Mouse (Mus musculus) embryonic facial prominence, embryonic 15.5 days (tissue): ENCODE results near the gene Tpd52l1. TPM values are rescaled to one million over a fixed set of nuclear protein-coding genes. Genes with fewer than 3 reads are reported as not detected.

ENCODE experiments used
- ATAC-seq: fragments of 200-750 bp; cut with Nextera tagmentation; 2 replicates; pipeline ENCODE4 v1.8.0; 2017; ENCODE audit warnings: low read depth, moderate TSS enrichment; ENCODE audit not compliant: insufficient number of reproducible peaks, low FRiP score, low TSS enrichment
- H3K27ac ChIP-seq: fragments of 300-500 bp; sonication (generic); replicated peaks from 2 replicates; pipeline ENCODE4 v1.5.1; 2015; ENCODE audit warnings: mild to moderate bottlenecking, inconsistent platforms
- H3K27me3 ChIP-seq: fragments of 300-500 bp; sonication (generic); 2 replicates; pipeline ENCODE4 v1.6.1; 2015; ENCODE audit warnings: inconsistent platforms
- H3K36me3 ChIP-seq: fragments of 300-500 bp; sonication (generic); 2 replicates; pipeline ENCODE4 v1.6.1; 2015; ENCODE audit warnings: mild to moderate bottlenecking, inconsistent platforms
- H3K4me1 ChIP-seq: fragments of 300-500 bp; sonication (generic); 2 replicates; pipeline ENCODE4 v1.6.1; 2015; ENCODE audit warnings: inconsistent platforms
- H3K4me2 ChIP-seq: fragments of 300-500 bp; sonication (generic); replicated peaks from 2 replicates; pipeline ENCODE4 v1.6.1; 2015; ENCODE audit warnings: mild to moderate bottlenecking, inconsistent platforms
- H3K4me3 ChIP-seq: fragments of 300-500 bp; sonication (generic); replicated peaks from 2 replicates; pipeline ENCODE4 v1.5.1; 2015; ENCODE audit warnings: mild to moderate bottlenecking, inconsistent platforms
- H3K9ac ChIP-seq: fragments of 300-500 bp; sonication (generic); 2 replicates; pipeline ENCODE4 v1.6.1; 2015; ENCODE audit warnings: inconsistent platforms
- H3K9me3 ChIP-seq: fragments of 300-500 bp; sonication (generic); replicated peaks from 2 replicates; pipeline ENCODE4 v1.6.1; 2016; ENCODE audit warnings: inconsistent platforms
- WGBS: fragments of 180-500 bp; shearing (Covaris S2); methylation state at CpG from one replicate; pipeline ENCODE4 v1.1.7; 2015; 5-methylcytosine and 5-hydroxymethylcytosine counted together
- polyA plus RNA-seq: library from polyadenylated mRNA; unstranded; fragments of >200 nt; fragmentation: Nextera tagmentation; extraction: Ambion mirVana; gene quantifications from 2 replicates; pipeline ENCODE4 v1.2.1, GENCODE M21; 2015

Tpd52l1 gene
- polyA plus RNA-seq, 1 experiment from 2014 or later, result 25.2 TPM

DNA sequence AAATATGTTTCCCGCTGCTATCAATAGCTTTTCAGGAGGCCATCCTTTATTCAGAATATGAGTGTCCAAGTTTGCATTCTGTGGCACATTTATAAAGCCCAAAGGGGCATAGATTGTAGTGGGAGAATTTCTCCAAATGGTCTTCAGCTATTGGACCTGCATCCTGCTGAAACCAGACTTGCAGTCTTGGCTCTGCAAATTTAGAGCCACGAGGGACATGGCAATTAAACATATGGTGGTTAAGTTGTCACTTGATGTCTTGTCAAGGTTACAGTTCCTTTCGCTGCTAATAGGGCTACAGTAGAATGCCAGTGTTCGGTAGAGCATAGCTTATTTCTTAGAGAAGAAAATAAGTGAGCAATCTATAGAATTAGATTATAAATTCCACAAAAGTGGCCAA lies 148.7 kb downstream of the Tpd52l1 start:
- no peaks in the 10 kb centered on the region for H3K27me3 ChIP-seq
- no peak overlapping the region for H3K27ac ChIP-seq
- H3K4me2 ChIP-seq, result no peak overlapping the region
- 56% methylated on average over 4 of the region's 4 CpGs for WGBS
- no peaks in the 10 kb centered on the region for H3K4me1 ChIP-seq
- H3K9me3 ChIP-seq, result no peaks in the 10 kb centered on the region
- H3K9ac ChIP-seq, result no peak overlapping the region
- H3K4me3 ChIP-seq, result no peak overlapping the region
- no peaks in the 10 kb centered on the region for H3K36me3 ChIP-seq
- no peak for ATAC-seq

DNA sequence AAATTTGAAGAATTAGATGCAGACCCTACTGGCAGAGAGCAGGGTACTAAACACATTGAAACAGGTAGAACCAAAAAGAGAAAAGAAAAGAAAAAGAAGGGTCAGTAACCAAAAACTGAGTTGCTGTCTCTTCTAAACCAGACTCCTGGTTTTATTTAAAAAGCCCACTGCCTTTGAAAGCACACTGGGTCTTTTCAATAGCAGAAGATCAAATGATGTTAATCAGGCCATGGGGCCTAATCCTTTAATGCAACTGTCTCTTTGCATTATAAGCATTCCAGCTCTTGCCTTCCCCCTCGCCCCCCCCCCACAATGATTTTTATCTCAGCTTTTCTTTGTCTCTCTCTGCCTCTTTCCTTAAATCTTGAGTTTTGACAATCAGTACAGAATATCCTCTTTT lies 149.3 kb downstream of the Tpd52l1 start:
- H3K9ac ChIP-seq, result no peak overlapping the region
- H3K9me3 ChIP-seq, result no peaks in the 10 kb centered on the region
- WGBS, result 20% methylated on average over 1 of the region's 1 CpGs
- no peak overlapping the region for H3K27ac ChIP-seq
- no peaks in the 10 kb centered on the region for H3K27me3 ChIP-seq
- H3K4me3 ChIP-seq, result no peak overlapping the region
- ATAC-seq, result no peak
- no peak overlapping the region for H3K4me2 ChIP-seq
- no peaks in the 10 kb centered on the region for H3K36me3 ChIP-seq
- no peaks in the 10 kb centered on the region for H3K4me1 ChIP-seq

DNA sequence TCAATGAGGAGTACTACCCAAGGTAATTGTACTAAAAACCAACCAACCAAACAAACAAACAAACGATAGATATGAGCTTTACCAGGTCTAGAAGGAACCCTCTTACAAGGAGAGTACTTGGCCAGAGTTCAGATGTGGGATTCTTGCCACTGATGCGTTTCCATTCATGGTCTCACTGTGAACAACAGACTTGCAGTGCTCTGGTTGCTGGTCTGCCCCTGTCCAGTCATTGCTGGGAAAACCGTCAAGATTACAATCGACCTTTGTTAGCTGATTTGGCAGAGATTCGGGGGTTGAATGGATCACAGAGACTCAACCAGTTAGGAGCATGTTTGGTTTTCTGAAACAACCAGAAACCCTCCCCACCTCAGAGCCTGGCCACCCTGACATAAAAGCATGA lies 150.1 kb downstream of the Tpd52l1 start:
- ATAC-seq, result no peak
- Histone ChIP-seq H3K36me3 (no peaks in the 10 kb centered on the region), H3K9me3 (no peaks in the 10 kb centered on the region), H3K4me3 (no peak overlapping the region), H3K9ac (no peak overlapping the region), H3K27me3 (no peaks in the 10 kb centered on the region), H3K4me1 (no peaks in the 10 kb centered on the region), H3K27ac (no peak overlapping the region), H3K4me2 (no peak overlapping the region)
- 27% methylated on average over 5 of the region's 5 CpGs for WGBS

DNA sequence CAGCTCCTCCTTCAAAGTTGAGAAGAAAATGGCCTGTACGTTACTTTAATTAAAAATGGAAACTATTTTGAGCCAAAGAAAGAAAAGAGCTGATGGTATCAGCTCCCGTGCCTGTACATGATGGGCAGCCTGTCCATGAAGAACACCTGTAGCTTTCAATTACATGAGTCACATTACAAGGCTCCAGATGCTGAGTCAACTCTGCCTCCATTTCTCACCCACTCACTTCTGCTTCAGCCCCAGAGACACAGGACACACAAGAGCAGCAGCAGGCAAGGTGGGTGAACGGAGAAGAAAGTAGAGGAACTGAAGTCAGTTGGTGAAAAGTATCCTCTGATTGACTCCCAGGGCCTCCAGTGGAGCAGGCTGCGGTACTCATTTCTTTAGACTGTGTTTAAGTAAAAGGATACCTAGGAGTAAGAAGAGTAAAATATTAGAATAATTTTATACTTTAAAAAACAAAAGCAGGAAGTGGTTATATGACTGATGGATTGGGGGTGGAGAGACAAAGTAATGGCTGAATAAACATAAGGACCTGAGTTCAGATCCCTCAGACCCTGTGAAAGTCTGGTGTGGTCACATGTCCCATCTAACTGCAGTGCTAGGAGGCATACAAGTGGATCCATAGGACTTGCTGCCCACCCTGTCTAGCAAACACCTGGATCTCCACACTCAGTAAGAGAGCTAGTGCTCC lies 156.9 kb downstream of the Tpd52l1 start:
- 83% methylated on average over 4 of the region's 4 CpGs for WGBS

DNA sequence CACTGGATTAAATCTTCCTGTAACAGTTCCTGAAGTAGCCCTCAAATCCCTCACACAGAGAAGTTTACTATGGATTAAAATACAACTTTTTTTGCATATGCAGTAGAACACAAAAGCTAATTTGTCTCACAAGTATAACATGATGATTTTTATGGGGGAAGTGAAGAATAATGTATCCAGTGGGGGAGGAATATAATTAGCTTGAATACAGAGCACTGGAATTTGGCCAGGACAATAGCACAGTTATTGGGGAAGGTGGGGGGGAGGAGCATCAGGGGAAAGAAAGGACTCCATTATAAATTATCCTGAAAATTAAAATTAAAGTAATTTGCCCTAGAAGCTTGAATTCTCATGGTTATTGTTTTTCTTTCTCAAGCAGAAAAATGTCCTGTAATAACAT lies 158.0 kb downstream of the Tpd52l1 start:
- Histone ChIP-seq H3K4me1 (no peaks in the 10 kb centered on the region), H3K9ac (no peak overlapping the region), H3K27ac (no peak overlapping the region), H3K9me3 (no peaks in the 10 kb centered on the region), H3K36me3 (no peaks in the 10 kb centered on the region), H3K27me3 (no peaks in the 10 kb centered on the region), H3K4me2 (no peak overlapping the region), H3K4me3 (no peak overlapping the region)
- ATAC-seq, result no peak

More for the DNA sequence above, 156.9 kb downstream of the Tpd52l1 start:
- H3K4me2 ChIP-seq, result no peak overlapping the region
- H3K4me1 ChIP-seq, result no peaks in the 10 kb centered on the region
- H3K36me3 ChIP-seq, result no peaks in the 10 kb centered on the region
- no peaks in the 10 kb centered on the region for H3K9me3 ChIP-seq
- no peak for ATAC-seq
- no peaks in the 10 kb centered on the region for H3K27me3 ChIP-seq
- no peak overlapping the region for H3K9ac ChIP-seq
- no peak overlapping the region for H3K4me3 ChIP-seq
- no peak overlapping the region for H3K27ac ChIP-seq

Other genes starting within 250 kb of the Tpd52l1 start
- gene Hddc2, start 132.6 kb downstream of the Tpd52l1 start, polyA plus RNA-seq, result 61.1 and 65.5 TPM in 2 replicates
- 1.9 and 2.2 TPM in 2 replicates for gene Rnf217, start 163.2 kb upstream of the Tpd52l1 start, polyA plus RNA-seq